Mouse (Mus musculus): Measurements from ENCODE around the gene Slc5a2. TPM values are rescaled to one million over a fixed set of nuclear protein-coding genes. Genes with fewer than 3 reads are reported as not detected.
A peak's percentile ranks its signal among the peaks of the same experiment; 100 is the strongest.

Gene Slc5a2
- polyA plus RNA-seq (2014; fragmentation: Nextera tagmentation; extraction: Ambion mirVana) = 0.25 TPM in 1 of 2 replicates, not detected in the other

DNA sequence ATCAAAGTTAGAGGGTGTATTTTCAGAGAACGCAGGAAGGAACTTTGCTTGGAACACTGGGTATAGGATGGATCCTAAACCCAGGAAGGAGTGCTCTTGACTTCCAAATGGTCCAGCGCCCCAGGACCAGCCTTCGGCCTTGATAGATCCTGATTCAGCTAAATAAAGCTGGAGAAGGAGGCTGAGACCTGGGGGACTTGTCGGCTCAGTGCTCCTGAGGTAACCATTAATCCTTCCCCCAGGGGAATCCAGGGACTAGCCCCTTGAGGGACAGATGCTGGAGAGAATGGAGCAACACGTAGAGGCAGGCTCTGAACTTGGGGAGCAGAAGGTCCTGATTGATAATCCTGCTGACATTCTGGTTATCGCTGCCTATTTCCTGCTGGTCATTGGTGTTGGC, at the start of gene Slc5a2:
Gene Slc5a2, plus strand, starts transcription at position 247 of the 400 bp plus-strand sequence.
- 85% methylated on average over 6 of the region's 6 CpGs for WGBS
- Histone ChIP-seq H3K4me1 (replicated peaks; ENCODE audit: control insufficient read depth, insufficient read depth, low read length) (no peaks in the 10 kb centered on the region), H3K4me3 (ENCODE audit: low read depth, low read length) (no peak within 1 kb of the TSS), H3K27me3 (ENCODE audit: control insufficient read depth, insufficient read depth, low read length) (no peaks in the 10 kb centered on the region), H3K9ac (ENCODE audit: low read depth, low read length) (no peak within 1 kb of the TSS), H3K27ac (ENCODE audit: low read depth, low read length) (no peak within 1 kb of the TSS), H3K36me3 (ENCODE audit: control insufficient read depth, insufficient read depth, low read length) (no peaks in the 10 kb centered on the region), H3K4me2 (replicated peaks; ENCODE audit: low read depth, low read length) (no peak within 1 kb of the TSS), H3K9me3 (ENCODE audit: control insufficient read depth, low read length) (no peaks in the 10 kb centered on the region)
- ATAC-seq (ENCODE audit: low FRiP score) = no peak
- no peak for DNase-seq (ENCODE audit: low spot score)

DNA sequence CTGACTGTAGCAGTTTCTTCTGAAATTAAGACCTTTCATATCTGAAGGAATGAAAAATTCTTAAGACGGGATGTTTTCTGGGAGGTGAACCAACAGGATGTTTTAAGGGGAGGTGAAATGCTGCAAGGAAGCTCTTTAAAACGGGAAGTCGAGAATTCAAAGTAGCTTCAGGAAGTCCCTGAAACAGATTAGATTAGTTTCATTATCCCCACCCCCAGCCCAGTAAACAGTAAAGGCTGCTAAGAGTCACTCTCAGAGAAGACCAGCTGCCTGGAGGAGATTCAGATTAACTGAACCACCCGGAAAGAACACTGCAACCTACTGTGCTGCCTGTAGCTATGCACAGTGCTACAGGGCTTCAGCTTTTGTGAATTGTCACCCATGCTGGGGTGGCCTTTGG, 45.5 kb upstream of the Slc5a2 start:
- 88% methylated on average over 4 of the region's 4 CpGs for WGBS
- Histone ChIP-seq H3K27ac (ENCODE audit: low read depth, low read length) (no peak overlapping the region), H3K27me3 (ENCODE audit: control insufficient read depth, insufficient read depth, low read length) (no peaks in the 10 kb centered on the region), H3K4me1 (replicated peaks; ENCODE audit: control insufficient read depth, insufficient read depth, low read length) (no peaks in the 10 kb centered on the region), H3K9me3 (ENCODE audit: control insufficient read depth, low read length) (no peaks in the 10 kb centered on the region), H3K4me3 (ENCODE audit: low read depth, low read length) (no peak overlapping the region), H3K9ac (ENCODE audit: low read depth, low read length) (no peak overlapping the region), H3K36me3 (ENCODE audit: control insufficient read depth, insufficient read depth, low read length) (no peaks in the 10 kb centered on the region), H3K4me2 (replicated peaks; ENCODE audit: low read depth, low read length) (no peak overlapping the region)
- DNase-seq (ENCODE audit: low spot score) (no peak), ATAC-seq (ENCODE audit: low FRiP score) (no peak)

DNA sequence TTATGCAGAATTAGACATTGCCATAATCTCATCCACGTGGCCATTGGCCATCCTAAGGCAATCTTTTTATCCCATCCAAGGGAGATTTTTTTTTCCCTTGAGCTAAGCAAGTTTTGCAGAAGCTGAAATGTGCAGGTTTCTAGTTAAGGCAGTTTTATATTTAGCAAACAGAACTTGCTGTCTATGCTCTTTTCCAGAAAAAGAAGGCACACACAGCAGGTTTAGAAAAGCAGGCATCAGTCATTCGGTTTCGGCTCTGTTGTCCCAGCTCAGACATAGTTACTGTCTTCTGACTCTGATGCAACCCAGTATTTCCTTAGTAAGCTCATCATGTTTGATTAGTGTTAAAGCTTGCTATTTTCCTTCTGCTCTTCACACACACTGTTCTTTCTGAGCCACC, 44.5 kb upstream of the Slc5a2 start:
- Histone ChIP-seq H3K9ac (ENCODE audit: low read depth, low read length) (no peak overlapping the region), H3K4me3 (ENCODE audit: low read depth, low read length) (no peak overlapping the region), H3K4me1 (replicated peaks; ENCODE audit: control insufficient read depth, insufficient read depth, low read length) (no peaks in the 10 kb centered on the region), H3K27me3 (ENCODE audit: control insufficient read depth, insufficient read depth, low read length) (no peaks in the 10 kb centered on the region), H3K9me3 (ENCODE audit: control insufficient read depth, low read length) (no peaks in the 10 kb centered on the region), H3K4me2 (replicated peaks; ENCODE audit: low read depth, low read length) (no peak overlapping the region), H3K27ac (ENCODE audit: low read depth, low read length) (no peak overlapping the region), H3K36me3 (ENCODE audit: control insufficient read depth, insufficient read depth, low read length) (no peaks in the 10 kb centered on the region)
- DNase-seq (ENCODE audit: low spot score) = no peak
- 83% methylated on average over 3 of the region's 3 CpGs for WGBS
- ATAC-seq (ENCODE audit: low FRiP score) = no peak

DNA sequence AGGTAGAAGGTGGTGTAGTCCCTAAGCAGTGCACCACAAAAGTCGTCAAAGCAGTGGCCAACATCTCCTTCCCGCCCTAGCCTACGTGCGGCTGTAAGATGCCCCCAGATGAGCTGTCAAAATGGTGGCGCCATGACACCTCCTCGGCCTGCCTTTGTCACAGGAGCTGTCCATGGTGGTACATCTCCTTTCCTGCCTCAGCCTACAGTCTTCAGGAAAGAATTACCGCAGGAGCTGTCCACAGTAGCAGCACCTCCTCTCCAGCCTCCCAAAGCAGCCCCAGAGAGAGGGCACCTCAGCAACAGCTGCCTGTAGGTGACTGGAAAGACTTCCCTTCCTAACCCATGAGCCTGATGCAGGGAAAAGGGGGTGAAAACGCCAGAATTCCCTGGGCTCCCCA, 33.7 kb upstream of the Slc5a2 start:
- H3K9ac ChIP-seq (ENCODE audit: low read depth, low read length) = no peak overlapping the region
- DNase-seq (ENCODE audit: low spot score) (no peak), ATAC-seq (ENCODE audit: low FRiP score) (no peak)
- no peak overlapping the region for H3K27ac ChIP-seq (ENCODE audit: low read depth, low read length)
- no peak overlapping the region for H3K4me2 ChIP-seq (replicated peaks; ENCODE audit: low read depth, low read length)
- H3K4me3 ChIP-seq (ENCODE audit: low read depth, low read length) = no peak overlapping the region
- H3K9me3 ChIP-seq (ENCODE audit: control insufficient read depth, low read length) = no peaks in the 10 kb centered on the region
- H3K4me1 ChIP-seq (replicated peaks; ENCODE audit: control insufficient read depth, insufficient read depth, low read length) = 0 out of 2 replicates have a peak, but pooled peaks cover under 1% of the 10 kb centered on the region
- no peaks in the 10 kb centered on the region for H3K36me3 ChIP-seq (ENCODE audit: control insufficient read depth, insufficient read depth, low read length)
- WGBS = 42% methylated on average over 8 of the region's 8 CpGs
- no peaks in the 10 kb centered on the region for H3K27me3 ChIP-seq (ENCODE audit: control insufficient read depth, insufficient read depth, low read length)

DNA sequence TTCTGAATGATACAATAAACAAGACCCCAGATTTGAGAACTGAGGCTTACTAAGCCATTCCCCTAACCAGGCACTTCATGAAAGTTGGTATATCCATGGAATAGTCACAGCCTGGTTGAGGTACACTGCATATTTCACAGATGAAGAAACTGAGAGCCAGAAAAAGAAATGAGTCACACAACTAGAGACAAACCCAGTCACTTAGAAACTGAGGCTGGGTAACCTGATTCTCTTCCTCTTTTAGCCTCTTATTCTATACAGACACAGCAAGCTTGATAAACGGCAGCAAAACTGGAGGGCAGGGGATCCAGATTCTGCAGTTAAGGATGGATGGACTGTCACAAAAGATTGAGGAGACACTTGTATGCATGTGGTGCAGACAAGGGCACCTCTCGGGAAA, 30.7 kb upstream of the Slc5a2 start:
- H3K4me2 ChIP-seq (replicated peaks; ENCODE audit: low read depth, low read length) = no peak overlapping the region
- H3K4me3 ChIP-seq (ENCODE audit: low read depth, low read length) = no peak overlapping the region
- no peak overlapping the region for H3K9ac ChIP-seq (ENCODE audit: low read depth, low read length)
- no peak for ATAC-seq (ENCODE audit: low FRiP score)
- H3K4me1 ChIP-seq (replicated peaks; ENCODE audit: control insufficient read depth, insufficient read depth, low read length) = 0 out of 2 replicates have a peak, but pooled peaks cover 4% of the 10 kb centered on the region
- H3K27ac ChIP-seq (ENCODE audit: low read depth, low read length) = no peak overlapping the region
- no peaks in the 10 kb centered on the region for H3K9me3 ChIP-seq (ENCODE audit: control insufficient read depth, low read length)
- H3K36me3 ChIP-seq (ENCODE audit: control insufficient read depth, insufficient read depth, low read length) = no peaks in the 10 kb centered on the region
- DNase-seq (ENCODE audit: low spot score) = no peak
- 82% methylated on average over 2 of the region's 2 CpGs for WGBS
- no peaks in the 10 kb centered on the region for H3K27me3 ChIP-seq (ENCODE audit: control insufficient read depth, insufficient read depth, low read length)

DNA sequence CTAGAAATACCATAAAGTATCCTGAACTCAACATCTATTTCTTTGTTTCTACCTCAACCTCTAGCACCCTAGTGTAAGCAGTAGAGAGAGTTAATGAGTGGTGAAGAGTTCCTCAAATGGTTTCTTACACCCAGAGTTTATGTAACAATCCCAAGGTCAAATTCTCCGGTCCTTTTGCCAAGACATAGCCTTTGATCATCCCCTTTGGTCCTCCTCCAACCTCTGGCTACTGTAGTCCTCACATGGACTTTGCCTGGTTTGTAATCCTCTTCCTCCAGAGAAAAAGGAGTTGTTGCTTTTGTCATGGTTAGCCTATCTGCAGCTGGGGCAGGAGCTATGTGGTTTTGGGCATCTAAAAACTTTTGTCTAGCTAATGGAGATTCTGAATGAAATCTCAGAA, 30.0 kb upstream of the Slc5a2 start:
- Histone ChIP-seq H3K4me3 (ENCODE audit: low read depth, low read length) (no peak overlapping the region), H3K4me2 (replicated peaks; ENCODE audit: low read depth, low read length) (no peak overlapping the region), H3K9ac (ENCODE audit: low read depth, low read length) (no peak overlapping the region), H3K4me1 (replicated peaks; ENCODE audit: control insufficient read depth, insufficient read depth, low read length) (0 out of 2 replicates have a peak, but pooled peaks cover 4% of the 10 kb centered on the region), H3K9me3 (ENCODE audit: control insufficient read depth, low read length) (no peaks in the 10 kb centered on the region), H3K36me3 (ENCODE audit: control insufficient read depth, insufficient read depth, low read length) (no peaks in the 10 kb centered on the region), H3K27me3 (ENCODE audit: control insufficient read depth, insufficient read depth, low read length) (no peaks in the 10 kb centered on the region), H3K27ac (ENCODE audit: low read depth, low read length) (no peak overlapping the region)
- no peak for DNase-seq (ENCODE audit: low spot score)
- no peak for ATAC-seq (ENCODE audit: low FRiP score)
- 83% methylated on average over 1 of the region's 1 CpGs for WGBS

DNA sequence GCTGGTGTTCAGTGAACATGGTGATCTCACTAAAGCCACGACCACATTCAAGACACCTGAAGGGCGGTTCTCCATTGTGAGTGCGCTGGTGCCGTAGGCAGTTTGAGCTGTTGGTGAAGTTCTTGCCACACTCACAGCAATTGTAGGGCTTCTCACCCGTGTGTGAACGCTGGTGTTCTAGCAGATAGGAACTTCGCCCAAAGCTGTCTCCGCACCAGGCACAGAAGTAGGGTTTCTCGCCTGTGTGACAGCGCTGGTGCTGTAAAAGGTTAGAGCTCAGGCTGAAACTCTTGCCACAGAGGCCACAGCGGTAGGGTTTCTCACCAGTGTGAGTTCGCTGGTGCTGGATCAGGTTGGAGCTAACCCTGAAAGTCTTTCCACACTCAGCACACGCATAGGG, 29.0 kb upstream of the Slc5a2 start:
- H3K4me3 ChIP-seq (ENCODE audit: low read depth, low read length) = no peak overlapping the region
- no peaks in the 10 kb centered on the region for H3K36me3 ChIP-seq (ENCODE audit: control insufficient read depth, insufficient read depth, low read length)
- H3K27me3 ChIP-seq (ENCODE audit: control insufficient read depth, insufficient read depth, low read length) = no peaks in the 10 kb centered on the region
- H3K27ac ChIP-seq (ENCODE audit: low read depth, low read length) = no peak overlapping the region
- 0 out of 2 replicates have a peak, but pooled peaks cover 4% of the 10 kb centered on the region for H3K4me1 ChIP-seq (replicated peaks; ENCODE audit: control insufficient read depth, insufficient read depth, low read length)
- no peak for ATAC-seq (ENCODE audit: low FRiP score)
- WGBS = 95% methylated on average over 13 of the region's 13 CpGs
- H3K9me3 ChIP-seq (ENCODE audit: control insufficient read depth, low read length) = no peaks in the 10 kb centered on the region
- no peak overlapping the region for H3K9ac ChIP-seq (ENCODE audit: low read depth, low read length)
- H3K4me2 ChIP-seq (replicated peaks; ENCODE audit: low read depth, low read length) = no peak overlapping the region
- no peak for DNase-seq (ENCODE audit: low spot score)

DNA sequence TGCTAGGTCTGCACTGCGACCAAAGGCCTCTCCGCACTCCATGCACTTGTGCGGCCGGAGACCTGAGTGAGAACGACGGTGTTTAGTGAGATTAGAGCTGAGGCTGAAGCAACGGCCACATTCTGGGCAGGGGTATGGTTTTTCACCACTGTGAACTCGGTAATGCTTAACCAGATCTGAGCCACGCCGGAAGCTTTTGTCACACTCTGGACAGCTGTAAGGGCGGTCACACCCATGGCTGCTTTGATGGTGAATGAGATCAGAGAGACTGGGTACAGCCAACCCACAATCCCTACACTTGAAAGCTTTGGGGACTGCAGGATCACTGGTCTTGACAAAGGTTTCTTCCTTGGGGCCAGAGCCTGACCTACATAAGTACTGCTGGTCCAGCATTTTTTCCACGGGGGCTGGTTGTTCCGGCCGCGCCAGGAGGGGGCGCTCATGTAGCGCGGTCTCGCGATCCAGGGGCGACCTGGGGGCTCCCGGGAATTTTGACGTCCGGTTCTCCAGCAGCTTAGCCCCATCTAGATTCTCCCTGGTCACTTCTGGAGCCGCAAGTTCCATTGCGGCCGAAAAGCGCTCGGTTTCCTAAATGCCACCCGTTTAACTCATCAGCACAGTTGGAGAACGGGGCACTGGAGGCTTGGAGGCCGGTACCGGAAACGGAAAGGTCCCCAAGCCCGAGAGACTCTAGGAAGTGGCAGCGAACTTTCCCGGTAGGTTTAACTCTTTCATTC, 28.4 kb upstream of the Slc5a2 start, which contains the start of gene Armc5:
Gene Armc5, plus strand, starts transcription at position 487 of the 737 bp plus-strand sequence.
- ATAC-seq (ENCODE audit: low FRiP score) = peak; percentile 22; the same call in 1 of the 2 replicates
- H3K4me1 ChIP-seq (replicated peaks; ENCODE audit: control insufficient read depth, insufficient read depth, low read length) = 0 out of 2 replicates have a peak, but pooled peaks cover 4% of the 10 kb centered on the region
- 26% methylated on average over 37 of the region's 37 CpGs for WGBS

DNA sequence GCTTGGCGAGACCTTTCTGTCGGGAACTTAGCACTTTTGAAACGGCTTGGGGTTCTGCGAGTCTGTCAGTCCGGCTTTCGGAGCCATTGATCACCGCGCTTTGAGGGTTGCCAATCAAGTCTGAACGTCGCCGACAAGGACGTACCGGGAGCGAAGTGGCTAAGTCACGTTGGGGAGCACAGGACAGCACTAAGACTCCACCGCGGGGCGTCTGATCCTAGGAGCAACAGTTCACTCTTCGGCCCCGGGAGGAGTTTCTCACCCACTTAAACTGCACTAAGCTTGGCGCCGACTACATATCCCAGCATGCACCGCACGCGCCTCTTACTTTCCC, 27.9 kb upstream of the Slc5a2 start:
- H3K9ac ChIP-seq (ENCODE audit: low read depth, low read length) = peak overlapping the region; percentile 87
- no peak for ATAC-seq (ENCODE audit: low FRiP score)
- H3K4me1 ChIP-seq (replicated peaks; ENCODE audit: control insufficient read depth, insufficient read depth, low read length) = 0 out of 2 replicates have a peak, but pooled peaks cover 4% of the 10 kb centered on the region
- WGBS = under 1% methylated on average over 25 of the region's 25 CpGs
- H3K27me3 ChIP-seq (ENCODE audit: control insufficient read depth, insufficient read depth, low read length) = no peaks in the 10 kb centered on the region
- no peaks in the 10 kb centered on the region for H3K36me3 ChIP-seq (ENCODE audit: control insufficient read depth, insufficient read depth, low read length)
- peak overlapping the region; percentile 94 for H3K27ac ChIP-seq (ENCODE audit: low read depth, low read length)
- H3K4me3 ChIP-seq (ENCODE audit: low read depth, low read length) = peak overlapping the region; percentile 70
- no peaks in the 10 kb centered on the region for H3K9me3 ChIP-seq (ENCODE audit: control insufficient read depth, low read length)
- H3K4me2 ChIP-seq (replicated peaks; ENCODE audit: low read depth, low read length) = peak overlapping the region; percentile 81
- no peak for DNase-seq (ENCODE audit: low spot score)

More for the DNA sequence above, 28.4 kb upstream of the Slc5a2 start, which contains the start of gene Armc5:
- no peaks in the 10 kb centered on the region for H3K27me3 ChIP-seq (ENCODE audit: control insufficient read depth, insufficient read depth, low read length)
- no peaks in the 10 kb centered on the region for H3K36me3 ChIP-seq (ENCODE audit: control insufficient read depth, insufficient read depth, low read length)
- H3K27ac ChIP-seq (ENCODE audit: low read depth, low read length) = peak within 1 kb of the TSS; percentile 94
- H3K9ac ChIP-seq (ENCODE audit: low read depth, low read length) = peak within 1 kb of the TSS; percentile 87
- H3K9me3 ChIP-seq (ENCODE audit: control insufficient read depth, low read length) = no peaks in the 10 kb centered on the region
- peak within 1 kb of the TSS; percentile 70 for H3K4me3 ChIP-seq (ENCODE audit: low read depth, low read length)
- peak; percentile 91 for DNase-seq (ENCODE audit: low spot score)
- H3K4me2 ChIP-seq (replicated peaks; ENCODE audit: low read depth, low read length) = peak within 1 kb of the TSS; percentile 81

Data from hindbrain, embryonic 11.5 days (tissue).